Mouse (Mus musculus): ENCODE measurements around the gene Fam131c. TPM values are rescaled to one million over a fixed set of nuclear protein-coding genes. Genes with fewer than 3 reads are reported as not detected.
A peak's percentile ranks its signal among the peaks of the same experiment; 100 is the strongest.

Gene Fam131c
- polyA plus RNA-seq, 1 experiment from 2014 or later = 2.9 TPM

DNA sequence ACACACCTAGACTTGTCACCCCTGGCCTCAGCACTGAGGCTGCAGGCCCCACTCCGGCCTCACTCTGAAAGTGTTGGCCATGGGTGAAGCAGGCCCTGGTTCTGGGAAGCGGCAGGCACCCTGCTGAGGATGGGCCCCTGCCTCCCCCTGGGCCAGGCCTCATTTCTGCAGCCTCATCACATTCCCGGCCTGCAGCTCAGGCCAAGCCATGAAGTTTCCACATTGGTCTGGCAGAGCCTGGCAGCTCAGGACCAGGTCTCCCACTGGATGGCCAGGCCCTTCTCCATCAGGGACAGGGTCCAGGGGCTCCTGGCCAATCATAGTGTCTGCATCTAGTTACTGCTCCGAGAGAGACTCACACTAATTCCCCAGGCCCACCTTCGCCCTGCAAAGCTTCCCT is 33.3 kb upstream of the Fam131c start:
- WGBS = 31% methylated on average over 5 of the region's 5 CpGs
- H3K4me1 ChIP-seq (ENCODE audit: control insufficient read depth, insufficient read depth, low read length) = peaks cover 44% of the 10 kb centered on the region
- no peaks in the 10 kb centered on the region for H3K27me3 ChIP-seq (ENCODE audit: control insufficient read depth, insufficient read depth, low read length)
- H3K36me3 ChIP-seq (ENCODE audit: control insufficient read depth, insufficient read depth, low read length) = no peaks in the 10 kb centered on the region
- ATAC-seq (ENCODE audit: low FRiP score) (no peak; the same call in 1 of the 2 replicates), DNase-seq (ENCODE audit: low spot score, missing footprints) (no peak)
- H3K9me3 ChIP-seq (ENCODE audit: control insufficient read depth, low read length) = no peaks in the 10 kb centered on the region
- no peak overlapping the region for H3K4me3 ChIP-seq (ENCODE audit: low read depth, low read length)
- peak overlapping the region; percentile 37 for H3K9ac ChIP-seq (ENCODE audit: low read length)
- peak overlapping the region; percentile 76 for H3K27ac ChIP-seq (ENCODE audit: low read depth, low read length)
- H3K4me2 ChIP-seq = 0 out of 2 replicates have a peak overlapping the region, but pooled peaks have one; percentile 9

DNA sequence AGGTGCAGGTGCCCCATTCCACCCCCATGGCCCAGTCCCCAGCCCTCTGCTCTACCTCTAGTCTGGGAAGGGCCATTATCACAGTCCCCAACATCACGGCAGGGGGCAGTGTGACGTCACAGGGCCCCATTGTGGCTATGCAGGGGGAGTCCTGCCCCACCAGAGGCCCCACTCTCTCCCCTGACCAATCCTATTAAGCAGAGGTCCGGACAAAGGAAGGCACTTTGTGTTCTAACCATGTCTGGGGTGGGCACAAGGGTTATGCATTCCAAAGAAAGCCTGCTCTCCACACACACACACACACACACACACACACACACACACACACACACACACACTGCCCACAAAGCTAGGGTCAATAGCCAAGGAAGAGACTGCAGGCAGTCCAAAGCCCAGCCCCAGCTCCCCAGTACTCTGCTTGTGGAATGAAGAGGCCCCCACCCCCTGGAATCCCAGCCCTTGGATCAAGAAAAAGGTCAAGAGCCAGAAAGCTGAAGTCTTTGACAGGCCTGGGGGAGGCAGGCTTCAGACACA is 32.7 kb upstream of the Fam131c start:
- H3K36me3 ChIP-seq (ENCODE audit: control insufficient read depth, insufficient read depth, low read length) = no peaks in the 10 kb centered on the region
- no peak overlapping the region for H3K4me2 ChIP-seq
- H3K9me3 ChIP-seq (ENCODE audit: control insufficient read depth, low read length) = no peaks in the 10 kb centered on the region
- WGBS = 6% methylated on average over 3 of the region's 3 CpGs
- DNase-seq (ENCODE audit: low spot score, missing footprints) (peak; percentile 98), ATAC-seq (ENCODE audit: low FRiP score) (peak; percentile 94)
- H3K4me1 ChIP-seq (ENCODE audit: control insufficient read depth, insufficient read depth, low read length) = peaks cover 44% of the 10 kb centered on the region
- H3K9ac ChIP-seq (ENCODE audit: low read length) = peak overlapping the region; percentile 37; the same call in 1 of the 2 replicates
- no peak overlapping the region for H3K4me3 ChIP-seq (ENCODE audit: low read depth, low read length)
- peak overlapping the region; percentile 76 for H3K27ac ChIP-seq (ENCODE audit: low read depth, low read length)
- no peaks in the 10 kb centered on the region for H3K27me3 ChIP-seq (ENCODE audit: control insufficient read depth, insufficient read depth, low read length)

DNA sequence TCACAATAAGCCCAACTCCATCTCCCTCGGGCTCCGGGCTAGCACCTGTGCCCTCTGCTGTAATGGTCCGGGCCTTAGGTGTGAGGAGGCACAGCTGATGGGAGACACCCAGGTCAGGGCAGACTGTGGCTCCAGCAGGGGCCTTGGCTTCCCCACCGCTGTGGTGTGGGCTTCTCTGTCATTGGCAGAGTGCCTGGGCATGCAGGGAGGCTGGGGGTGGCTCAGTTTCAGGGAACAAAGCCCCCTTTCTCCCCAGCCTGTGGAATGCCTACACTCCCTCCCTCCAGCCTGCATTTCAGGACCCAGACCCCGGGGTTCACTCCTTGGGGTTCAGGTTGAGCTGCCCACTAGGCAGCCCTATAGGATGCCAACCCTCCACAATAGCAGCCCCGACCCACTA is 31.8 kb upstream of the Fam131c start:
- Histone ChIP-seq H3K4me1 (ENCODE audit: control insufficient read depth, insufficient read depth, low read length) (peaks cover 44% of the 10 kb centered on the region), H3K9ac (ENCODE audit: low read length) (0 out of 2 replicates have a peak overlapping the region, but pooled peaks have one; percentile 43), H3K9me3 (ENCODE audit: control insufficient read depth, low read length) (no peaks in the 10 kb centered on the region), H3K4me3 (ENCODE audit: low read depth, low read length) (no peak overlapping the region), H3K27me3 (ENCODE audit: control insufficient read depth, insufficient read depth, low read length) (no peaks in the 10 kb centered on the region), H3K27ac (ENCODE audit: low read depth, low read length) (peak overlapping the region; percentile 45), H3K36me3 (ENCODE audit: control insufficient read depth, insufficient read depth, low read length) (no peaks in the 10 kb centered on the region), H3K4me2 (no peak overlapping the region)
- ATAC-seq (ENCODE audit: low FRiP score) (no peak; the same call in 1 of the 2 replicates), DNase-seq (ENCODE audit: low spot score, missing footprints) (no peak)
- 61% methylated on average over 6 of the region's 6 CpGs for WGBS

DNA sequence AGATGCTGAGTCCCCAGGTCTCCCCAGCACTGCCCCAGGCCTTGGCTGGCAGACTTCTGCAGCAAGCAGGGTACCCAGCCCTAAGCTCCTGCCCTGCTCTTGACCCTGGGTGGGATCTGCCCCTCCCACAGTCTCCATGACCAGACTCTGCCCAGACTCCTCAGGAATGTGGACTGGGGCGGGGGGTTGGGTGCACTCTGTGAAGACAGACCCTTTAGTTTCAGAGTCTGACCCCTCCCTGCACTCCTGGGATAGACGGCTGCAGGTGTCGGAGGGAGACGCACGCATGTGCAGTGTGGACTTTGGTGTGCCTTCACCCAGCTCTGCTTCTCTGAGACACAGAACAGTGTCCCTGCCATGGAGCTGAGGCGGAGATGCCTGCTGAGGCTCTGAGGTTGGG is 30.0 kb upstream of the Fam131c start:
- ATAC-seq (ENCODE audit: low FRiP score) = no peak
- H3K9ac ChIP-seq (ENCODE audit: low read length) = peak overlapping the region; percentile 42; the same call in 1 of the 2 replicates
- no peak overlapping the region for H3K4me3 ChIP-seq (ENCODE audit: low read depth, low read length)
- H3K4me2 ChIP-seq = no peak overlapping the region
- no peaks in the 10 kb centered on the region for H3K9me3 ChIP-seq (ENCODE audit: control insufficient read depth, low read length)
- no peaks in the 10 kb centered on the region for H3K27me3 ChIP-seq (ENCODE audit: control insufficient read depth, insufficient read depth, low read length)
- DNase-seq (ENCODE audit: low spot score, missing footprints) = no peak
- H3K4me1 ChIP-seq (ENCODE audit: control insufficient read depth, insufficient read depth, low read length) = peaks cover 46% of the 10 kb centered on the region
- no peak overlapping the region for H3K27ac ChIP-seq (ENCODE audit: low read depth, low read length)
- 33% methylated on average over 6 of the region's 6 CpGs for WGBS
- no peaks in the 10 kb centered on the region for H3K36me3 ChIP-seq (ENCODE audit: control insufficient read depth, insufficient read depth, low read length)

DNA sequence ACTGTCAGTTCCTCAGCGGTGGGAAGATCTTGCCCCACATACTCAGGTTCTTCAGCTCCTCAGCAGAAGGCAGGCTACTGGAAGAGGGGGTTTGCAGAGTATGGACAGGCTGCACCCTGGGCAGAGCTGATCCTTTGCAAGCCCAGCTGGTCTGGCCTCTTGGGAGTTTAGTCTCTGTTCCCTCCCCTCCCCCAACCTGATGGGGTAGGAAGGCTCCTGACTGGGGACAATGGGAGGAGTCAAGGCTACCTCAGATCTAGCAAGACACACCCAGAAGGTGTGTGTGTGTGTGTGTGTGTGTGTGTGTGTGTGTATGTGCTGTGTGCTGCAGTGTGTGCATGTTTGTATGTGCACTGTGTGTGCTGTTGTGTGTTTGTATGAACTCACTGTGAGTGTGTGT is 29.2 kb upstream of the Fam131c start:
- Histone ChIP-seq H3K4me1 (ENCODE audit: control insufficient read depth, insufficient read depth, low read length) (peaks cover 44% of the 10 kb centered on the region), H3K27ac (ENCODE audit: low read depth, low read length) (no peak overlapping the region; the same call in 1 of the 2 replicates), H3K9ac (ENCODE audit: low read length) (peak overlapping the region; percentile 42; the same call in 1 of the 2 replicates), H3K4me3 (ENCODE audit: low read depth, low read length) (no peak overlapping the region), H3K4me2 (no peak overlapping the region), H3K9me3 (ENCODE audit: control insufficient read depth, low read length) (no peaks in the 10 kb centered on the region), H3K36me3 (ENCODE audit: control insufficient read depth, insufficient read depth, low read length) (no peaks in the 10 kb centered on the region), H3K27me3 (ENCODE audit: control insufficient read depth, insufficient read depth, low read length) (no peaks in the 10 kb centered on the region)
- 4% methylated on average over 1 of the region's 1 CpGs for WGBS
- DNase-seq (ENCODE audit: low spot score, missing footprints) (no peak), ATAC-seq (ENCODE audit: low FRiP score) (no peak)

DNA sequence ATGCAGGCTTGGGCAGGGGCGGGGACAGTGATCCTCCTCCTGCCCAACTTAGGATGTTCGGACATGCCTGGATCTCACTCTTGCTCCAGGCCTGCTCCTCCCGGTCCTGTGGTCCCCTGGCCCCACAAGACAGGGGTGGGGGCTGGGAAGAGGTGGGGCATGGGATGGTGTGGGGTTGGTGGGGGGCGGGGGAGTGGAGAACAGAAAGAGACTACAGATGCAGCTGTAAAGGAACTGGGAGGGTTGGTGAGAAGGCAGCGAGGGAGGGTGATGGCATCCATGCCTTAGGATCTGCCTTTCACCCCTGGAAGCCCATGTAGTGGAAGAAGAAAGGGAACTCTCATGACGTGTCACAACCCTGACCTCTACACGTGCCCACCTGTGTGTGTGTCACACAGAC is 26.5 kb upstream of the Fam131c start:
- Histone ChIP-seq H3K4me2 (no peak overlapping the region), H3K4me1 (ENCODE audit: control insufficient read depth, insufficient read depth, low read length) (peaks cover 22% of the 10 kb centered on the region), H3K36me3 (ENCODE audit: control insufficient read depth, insufficient read depth, low read length) (no peaks in the 10 kb centered on the region), H3K27me3 (ENCODE audit: control insufficient read depth, insufficient read depth, low read length) (no peaks in the 10 kb centered on the region), H3K9me3 (ENCODE audit: control insufficient read depth, low read length) (no peaks in the 10 kb centered on the region), H3K27ac (ENCODE audit: low read depth, low read length) (no peak overlapping the region), H3K4me3 (ENCODE audit: low read depth, low read length) (no peak overlapping the region), H3K9ac (ENCODE audit: low read length) (no peak overlapping the region)
- ATAC-seq (ENCODE audit: low FRiP score) (no peak), DNase-seq (ENCODE audit: low spot score, missing footprints) (no peak)
- 57% methylated on average over 7 of the region's 7 CpGs for WGBS

DNA sequence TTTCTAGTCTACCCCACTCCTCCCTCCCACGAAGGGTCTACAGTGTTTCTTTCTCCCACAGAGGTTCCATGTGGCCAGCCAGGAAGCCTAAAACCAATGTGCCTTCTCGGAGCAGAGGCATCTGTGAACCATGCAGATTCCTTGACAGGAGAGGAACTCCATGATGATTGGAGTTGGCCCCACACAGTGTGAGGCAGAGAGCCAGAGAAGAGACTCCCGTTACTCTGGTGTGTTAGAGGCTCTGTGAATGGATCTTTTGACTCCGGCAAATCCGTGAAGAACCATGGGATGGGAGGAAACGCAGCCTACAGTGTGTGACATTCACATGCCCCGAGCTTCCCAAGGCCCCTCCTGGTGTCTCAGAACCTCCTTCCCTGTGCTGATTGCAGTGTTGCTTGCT is 24.5 kb upstream of the Fam131c start:
- H3K36me3 ChIP-seq (ENCODE audit: control insufficient read depth, insufficient read depth, low read length) = no peaks in the 10 kb centered on the region
- H3K4me3 ChIP-seq (ENCODE audit: low read depth, low read length) = no peak overlapping the region
- ATAC-seq (ENCODE audit: low FRiP score) (no peak), DNase-seq (ENCODE audit: low spot score, missing footprints) (no peak)
- H3K27ac ChIP-seq (ENCODE audit: low read depth, low read length) = no peak overlapping the region
- H3K4me1 ChIP-seq (ENCODE audit: control insufficient read depth, insufficient read depth, low read length) = peaks cover 11% of the 10 kb centered on the region
- 73% methylated on average over 7 of the region's 7 CpGs for WGBS
- H3K9me3 ChIP-seq (ENCODE audit: control insufficient read depth, low read length) = no peaks in the 10 kb centered on the region
- no peaks in the 10 kb centered on the region for H3K27me3 ChIP-seq (ENCODE audit: control insufficient read depth, insufficient read depth, low read length)
- H3K4me2 ChIP-seq = no peak overlapping the region
- H3K9ac ChIP-seq (ENCODE audit: low read length) = no peak overlapping the region

DNA sequence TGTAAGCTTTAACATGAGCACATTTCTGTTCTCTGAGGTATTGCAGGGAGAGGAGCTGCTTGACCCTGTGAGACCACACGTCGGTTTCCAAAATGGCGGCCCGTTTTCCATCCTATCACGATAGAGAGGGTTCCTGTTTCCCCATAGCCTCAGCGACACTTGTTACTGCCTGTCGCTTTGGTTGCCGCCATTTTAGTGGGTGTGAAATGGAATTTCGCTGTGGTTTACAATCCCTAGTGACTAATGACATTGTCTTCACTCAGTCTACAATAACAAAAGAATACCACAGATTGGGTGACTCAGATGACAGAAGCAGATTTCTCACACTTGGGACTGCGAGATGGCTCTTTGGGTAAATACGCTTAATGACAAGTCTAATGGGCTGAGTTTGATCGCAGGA is 22.8 kb upstream of the Fam131c start:
- 0 out of 2 replicates have a peak, but pooled peaks cover 2% of the 10 kb centered on the region for H3K4me1 ChIP-seq (ENCODE audit: control insufficient read depth, insufficient read depth, low read length)
- DNase-seq (ENCODE audit: low spot score, missing footprints) = no peak
- no peak overlapping the region for H3K27ac ChIP-seq (ENCODE audit: low read depth, low read length)

DNA sequence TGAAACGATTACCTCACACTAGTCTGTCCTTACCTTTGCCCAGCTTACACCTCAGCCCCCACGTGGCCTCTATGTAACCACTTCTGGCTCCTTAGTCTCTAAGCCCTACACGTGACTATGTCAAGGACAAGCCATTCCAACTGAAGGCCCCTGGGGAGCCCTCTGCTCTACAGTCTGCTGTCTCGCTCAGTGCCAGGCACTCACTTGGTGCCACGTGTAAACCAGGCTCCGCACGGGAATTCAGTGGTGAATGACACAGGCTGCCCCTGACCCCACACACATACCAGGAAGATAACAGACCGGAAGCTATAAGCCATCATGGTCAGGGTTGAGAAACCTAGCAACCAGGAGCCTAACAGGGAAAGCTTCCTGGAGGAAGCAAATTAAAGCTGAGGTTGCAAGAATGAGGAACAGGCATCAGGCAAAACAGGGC is 20.6 kb upstream of the Fam131c start:
- H3K4me3 ChIP-seq (ENCODE audit: low read depth, low read length) = no peak overlapping the region
- ATAC-seq (ENCODE audit: low FRiP score) = no peak
- H3K4me2 ChIP-seq = no peak overlapping the region

More for the DNA sequence above, 22.8 kb upstream of the Fam131c start:
- H3K27me3 ChIP-seq (ENCODE audit: control insufficient read depth, insufficient read depth, low read length) = no peaks in the 10 kb centered on the region
- H3K9me3 ChIP-seq (ENCODE audit: control insufficient read depth, low read length) = no peaks in the 10 kb centered on the region
- H3K4me2 ChIP-seq = no peak overlapping the region
- no peaks in the 10 kb centered on the region for H3K36me3 ChIP-seq (ENCODE audit: control insufficient read depth, insufficient read depth, low read length)
- no peak overlapping the region for H3K4me3 ChIP-seq (ENCODE audit: low read depth, low read length)
- 94% methylated on average over 12 of the region's 12 CpGs for WGBS
- ATAC-seq (ENCODE audit: low FRiP score) = no peak
- no peak overlapping the region for H3K9ac ChIP-seq (ENCODE audit: low read length)

More for the DNA sequence above, 20.6 kb upstream of the Fam131c start:
- Histone ChIP-seq H3K4me1 (ENCODE audit: control insufficient read depth, insufficient read depth, low read length) (no peaks in the 10 kb centered on the region), H3K9ac (ENCODE audit: low read length) (no peak overlapping the region), H3K27ac (ENCODE audit: low read depth, low read length) (no peak overlapping the region), H3K9me3 (ENCODE audit: control insufficient read depth, low read length) (no peaks in the 10 kb centered on the region), H3K36me3 (ENCODE audit: control insufficient read depth, insufficient read depth, low read length) (no peaks in the 10 kb centered on the region), H3K27me3 (ENCODE audit: control insufficient read depth, insufficient read depth, low read length) (no peaks in the 10 kb centered on the region)
- no peak for DNase-seq (ENCODE audit: low spot score, missing footprints)
- 74% methylated on average over 8 of the region's 8 CpGs for WGBS

Data from midbrain, embryonic 11.5 days (tissue).